In genomic region chr6:17429041-17429440, GRCm38 (mm10) we compare ENCODE assay signal across 30 mouse cellular contexts. TPM values are rescaled to one million over a fixed set of nuclear protein-coding genes. Genes with fewer than 3 reads are reported as not detected.
A peak's percentile ranks its signal among the peaks of the same experiment; 100 is the strongest.
DNase-seq lines count a peak whose midpoint lies in the region; ATAC-seq and TF ChIP-seq lines count a peak whose summit lies in the region.
"Had no signal": no experiment of that assay in that cellular context is flagged by ENCODE, and none has a peak within 500 bp of the region (broad histone marks: within the 10 kb centered on the region; RNA-seq: fewer than 3 reads in every experiment).

No protein-coding gene starts in this region.

- 33% methylated on average over 3 of the region's 3 CpGs for WGBS in kidney, postnatal 0 days
- 40% methylated on average over 3 of the region's 3 CpGs for WGBS in embryonic facial prominence, embryonic 14.5 days
- WGBS in midbrain, embryonic 14.5 days: 83% methylated on average over 3 of the region's 3 CpGs

- H3K27ac ChIP-seq in kidney, postnatal 0 days: no peak overlapping the region
- no peak overlapping the region for H3K27ac ChIP-seq in embryonic facial prominence, embryonic 14.5 days (replicated peaks; ENCODE audit: low read depth, low read length)
- H3K27ac ChIP-seq in midbrain, embryonic 14.5 days (replicated peaks; ENCODE audit: low read depth, low read length): no peak overlapping the region
- H3K27ac ChIP-seq: embryonic facial prominence, embryonic 15.5 days; forebrain, embryonic 12.5 days; heart, embryonic 15.5 days; hindbrain, postnatal 0 days; intestine, embryonic 15.5 days; limb, embryonic 12.5 days; liver, embryonic 12.5 days; midbrain, embryonic 12.5 days; neural tube, embryonic 15.5 days; stomach, postnatal 0 days had no signal

- H3K36me3 ChIP-seq in kidney, postnatal 0 days (ENCODE audit: insufficient read depth, low read length): no peaks in the 10 kb centered on the region
- no peaks in the 10 kb centered on the region for H3K36me3 ChIP-seq in embryonic facial prominence, embryonic 14.5 days (ENCODE audit: control insufficient read depth, insufficient read depth, low read length)
- no peaks in the 10 kb centered on the region for H3K36me3 ChIP-seq in midbrain, embryonic 14.5 days (ENCODE audit: control insufficient read depth, insufficient read depth, low read length)
- H3K36me3 ChIP-seq: embryonic facial prominence, embryonic 15.5 days; forebrain, embryonic 12.5 days; heart, embryonic 15.5 days; intestine, embryonic 15.5 days; limb, embryonic 12.5 days; liver, embryonic 12.5 days; midbrain, embryonic 12.5 days; neural tube, embryonic 15.5 days had no signal

- H3K9me3 ChIP-seq in kidney, postnatal 0 days (replicated peaks; ENCODE audit: low read length): no peaks in the 10 kb centered on the region
- no peaks in the 10 kb centered on the region for H3K9me3 ChIP-seq in embryonic facial prominence, embryonic 14.5 days (ENCODE audit: control insufficient read depth, low read length)
- H3K9me3 ChIP-seq in midbrain, embryonic 14.5 days (ENCODE audit: control insufficient read depth, low read length): no peaks in the 10 kb centered on the region
- H3K9me3 ChIP-seq: embryonic facial prominence, embryonic 15.5 days; forebrain, embryonic 12.5 days; heart, embryonic 15.5 days; intestine, embryonic 15.5 days; limb, embryonic 12.5 days; liver, embryonic 12.5 days; midbrain, embryonic 12.5 days; neural tube, embryonic 15.5 days had no signal

- H3K4me1 ChIP-seq in kidney, postnatal 0 days (replicated peaks; ENCODE audit: insufficient read depth, low read length): no peaks in the 10 kb centered on the region
- H3K4me1 ChIP-seq in embryonic facial prominence, embryonic 14.5 days (ENCODE audit: control insufficient read depth, insufficient read depth, low read length): no peaks in the 10 kb centered on the region
- H3K4me1 ChIP-seq in midbrain, embryonic 14.5 days (ENCODE audit: control insufficient read depth, insufficient read depth, low read length): no peaks in the 10 kb centered on the region
- H3K4me1 ChIP-seq: embryonic facial prominence, embryonic 15.5 days; forebrain, embryonic 12.5 days; heart, embryonic 15.5 days; intestine, embryonic 15.5 days; liver, embryonic 12.5 days; midbrain, embryonic 12.5 days; neural tube, embryonic 15.5 days had no signal

- no peaks in the 10 kb centered on the region for H3K27me3 ChIP-seq in kidney, postnatal 0 days (ENCODE audit: insufficient read depth, low read length)
- no peaks in the 10 kb centered on the region for H3K27me3 ChIP-seq in embryonic facial prominence, embryonic 14.5 days (replicated peaks; ENCODE audit: control insufficient read depth, insufficient read depth, low read length)
- H3K27me3 ChIP-seq in midbrain, embryonic 14.5 days (ENCODE audit: control insufficient read depth, insufficient read depth, low read length): no peaks in the 10 kb centered on the region
- H3K27me3 ChIP-seq: embryonic facial prominence, embryonic 15.5 days; forebrain, embryonic 12.5 days; heart, embryonic 15.5 days; intestine, embryonic 15.5 days; limb, embryonic 12.5 days; liver, embryonic 12.5 days; midbrain, embryonic 12.5 days; neural tube, embryonic 15.5 days had no signal

- no peak overlapping the region for H3K9ac ChIP-seq in kidney, postnatal 0 days (ENCODE audit: low read depth, low read length)
- no peak overlapping the region for H3K9ac ChIP-seq in embryonic facial prominence, embryonic 14.5 days (ENCODE audit: low read depth, low read length)
- H3K9ac ChIP-seq in midbrain, embryonic 14.5 days (replicated peaks; ENCODE audit: low read length): no peak overlapping the region
- H3K9ac ChIP-seq: embryonic facial prominence, embryonic 15.5 days; forebrain, embryonic 12.5 days; forebrain, postnatal 0 days; heart, embryonic 15.5 days; intestine, embryonic 15.5 days; limb, embryonic 12.5 days; liver, embryonic 12.5 days; liver, postnatal 0 days; midbrain, embryonic 12.5 days; neural tube, embryonic 15.5 days had no signal

- no peak; the same call in 1 of the 2 replicates for ATAC-seq in kidney, postnatal 0 days (replicated peaks; ENCODE audit: low FRiP score, low read depth)
- ATAC-seq in embryonic facial prominence, embryonic 14.5 days (ENCODE audit: low read depth): no peak
- no peak for ATAC-seq in midbrain, embryonic 14.5 days (ENCODE audit: low FRiP score, low TSS enrichment)
- ATAC-seq: activated CD4-positive, CD25-positive, alpha-beta regulatory T cell, adult 4 months; forebrain, postnatal 0 days; hindbrain, postnatal 0 days; intestine, embryonic 15.5 days; liver, embryonic 12.5 days; liver, postnatal 0 days had no signal

- no peak overlapping the region for H3K4me3 ChIP-seq in kidney, postnatal 0 days (replicated peaks; ENCODE audit: low read depth, low read length)
- H3K4me3 ChIP-seq in embryonic facial prominence, embryonic 14.5 days (ENCODE audit: low read depth, low read length): no peak overlapping the region
- no peak overlapping the region for H3K4me3 ChIP-seq in midbrain, embryonic 14.5 days (replicated peaks; ENCODE audit: low read depth, low read length)
- H3K4me3 ChIP-seq: embryonic facial prominence, embryonic 15.5 days; forebrain, embryonic 12.5 days; heart, embryonic 15.5 days; intestine, embryonic 15.5 days; limb, embryonic 12.5 days; liver, embryonic 12.5 days; midbrain, embryonic 12.5 days; neural tube, embryonic 15.5 days had no signal

- DNase-seq in kidney, postnatal 0 days (ENCODE audit: low spot score): peak; percentile 44
- DNase-seq in kidney, adult 11 months: no peak
- peak; percentile 38 for DNase-seq in embryonic facial prominence, embryonic 14.5 days (ENCODE audit: low spot score)
- DNase-seq in gastrocnemius, postnatal 10 days: peak; percentile 10
- peak; percentile 13 for DNase-seq in skeletal muscle tissue, adult 2 months (ENCODE audit: low read depth, low spot score)
- no peak for DNase-seq in midbrain, embryonic 14.5 days
- DNase-seq in neural tube, embryonic 10.5 days (ENCODE audit: extremely low spot score, low spot score): no peak
- DNase-seq: adrenal gland, adult 8-10 months; B cell, adult 2 months; cerebellum, adult 2 months; cerebellum, postnatal 25 days; forebrain, postnatal 0 days; kidney, adult 8-10 months; liver, postnatal 0 days; lung, postnatal 36 days; retina, postnatal 1 day; right cerebral cortex, postnatal 14 days; thymus, adult 2 months; thymus, postnatal 36 days had no signal

- TF ChIP-seq CTCF in kidney, postnatal 0 days (IDR thresholded peaks at IDR 0.05; ENCODE audit: low read depth): no peak

- H3K4me2 ChIP-seq in kidney, postnatal 0 days (ENCODE audit: low read length): no peak overlapping the region
- no peak overlapping the region for H3K4me2 ChIP-seq in embryonic facial prominence, embryonic 14.5 days (ENCODE audit: low read depth, low read length)
- H3K4me2 ChIP-seq in midbrain, embryonic 14.5 days (ENCODE audit: low read length): no peak overlapping the region
- H3K4me2 ChIP-seq: embryonic facial prominence, embryonic 15.5 days; forebrain, embryonic 12.5 days; heart, embryonic 15.5 days; intestine, embryonic 15.5 days; limb, embryonic 12.5 days; liver, embryonic 12.5 days; midbrain, embryonic 12.5 days; neural tube, embryonic 15.5 days had no signal

RNA-seq across cellular contexts. Expression of gene Met, which starts 34.6 kb away (rescaled TPM):
- polyA plus RNA-seq in kidney, postnatal 0 days (2015; fragmentation: Nextera tagmentation; extraction: Ambion mirVana): 17.6 and 17.9 TPM in 2 replicates
- 9.0 and 11.1 TPM in 2 replicates for polyA plus RNA-seq in embryonic facial prominence, embryonic 14.5 days (2014; fragmentation: Nextera tagmentation; extraction: Ambion mirVana)
- 10 to 100 TPM in 1 of 2 experiments, 1 to 10 TPM in 1; 8.8 to 12.9 TPM for total RNA-seq in gastrocnemius, postnatal 10 days (2021)
- 1.1 and 1.5 TPM in 2 replicates for polyA plus RNA-seq in midbrain, embryonic 14.5 days (2014; fragmentation: Nextera tagmentation; extraction: Ambion mirVana)
- polyA plus RNA-seq: activated CD4-positive, CD25-positive, alpha-beta regulatory T cell, adult 4 months had no signal

Comparison
In these comparisons a context has a peak if more than half of its experiments do, and no peak if none do; other contexts are left out.
1. DNase-seq: peak in kidney, postnatal 0 days (single experiment), embryonic facial prominence, embryonic 14.5 days (single experiment), gastrocnemius, postnatal 10 days (single experiment) and skeletal muscle tissue, adult 2 months (single experiment); none in kidney, adult 11 months (single experiment), midbrain, embryonic 14.5 days (single experiment) and neural tube, embryonic 10.5 days (single experiment).